Mouse (Mus musculus): ENCODE data around the gene Arfgap1. TPM values are rescaled to one million over a fixed set of nuclear protein-coding genes. Genes with fewer than 3 reads are reported as not detected.

The Arfgap1 gene
- polyA plus RNA-seq, 1 experiment from 2014 or later, result 76.1 TPM

DNA sequence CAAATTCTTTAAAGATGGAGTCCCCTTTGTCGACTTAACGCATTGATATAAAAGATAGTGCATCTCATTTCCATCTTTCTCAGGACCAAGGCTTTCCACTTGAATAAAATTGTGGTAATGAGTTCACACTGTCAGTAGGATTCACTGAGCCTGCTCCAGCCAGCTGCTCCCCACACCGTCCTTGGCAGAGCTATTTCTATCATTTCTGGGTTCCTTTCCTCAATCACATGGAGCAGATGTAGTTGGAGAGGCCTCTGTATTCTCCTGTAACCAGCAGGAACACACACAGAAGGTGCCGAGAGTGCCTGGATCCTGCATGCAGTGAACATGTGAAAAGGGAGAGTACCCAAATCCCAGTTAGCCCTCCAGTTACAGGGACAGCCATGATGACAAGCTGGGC, 23.3 kb downstream of the Arfgap1 start:
- Histone ChIP-seq H3K4me1 (ENCODE audit: control insufficient read depth, insufficient read depth, low read length) (peaks cover 8% of the 10 kb centered on the region), H3K27ac (ENCODE audit: low read length) (no peak overlapping the region), H3K4me2 (ENCODE audit: low read depth, low read length) (no peak overlapping the region), H3K9me3 (replicated peaks; ENCODE audit: control insufficient read depth, low read length) (no peaks in the 10 kb centered on the region), H3K27me3 (ENCODE audit: control insufficient read depth, insufficient read depth, low read length) (0 out of 2 replicates have a peak, but pooled peaks cover 3% of the 10 kb centered on the region), H3K9ac (ENCODE audit: low read length) (no peak overlapping the region), H3K36me3 (ENCODE audit: control insufficient read depth, insufficient read depth) (no peaks in the 10 kb centered on the region), H3K4me3 (ENCODE audit: low read length) (no peak overlapping the region)
- WGBS, result 72% methylated on average over 4 of the region's 4 CpGs
- no peak for ATAC-seq (replicated peaks; ENCODE audit: extremely low read depth, insufficient read depth, low FRiP score)

DNA sequence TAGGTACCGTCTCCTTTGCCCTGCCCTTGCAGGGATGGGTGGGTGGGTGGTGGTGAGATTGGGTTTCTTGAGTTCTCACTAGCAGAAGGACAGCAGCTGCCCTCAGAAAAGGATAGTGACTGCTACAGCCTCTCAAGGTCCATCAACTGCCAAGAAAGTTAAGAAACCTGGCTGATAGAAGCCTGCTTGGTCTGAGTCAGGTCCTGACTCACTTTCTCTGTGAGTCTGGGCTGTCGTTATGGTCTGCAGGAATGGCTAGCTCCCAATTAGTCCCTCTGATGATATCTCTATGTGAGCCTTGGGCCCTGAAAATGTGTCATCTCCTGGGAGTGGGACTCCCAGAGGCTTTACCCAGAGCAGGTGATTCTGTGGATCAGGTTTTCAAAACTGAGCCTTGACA, 27.3 kb downstream of the Arfgap1 start:
- ATAC-seq (replicated peaks; ENCODE audit: extremely low read depth, insufficient read depth, low FRiP score), result no peak
- H3K4me2 ChIP-seq (ENCODE audit: low read depth, low read length), result no peak overlapping the region
- 38% methylated on average over 2 of the region's 2 CpGs for WGBS
- H3K27me3 ChIP-seq (ENCODE audit: control insufficient read depth, insufficient read depth, low read length), result peaks cover 6% of the 10 kb centered on the region; the same call in 1 of the 2 replicates
- H3K9ac ChIP-seq (ENCODE audit: low read length), result no peak overlapping the region
- H3K9me3 ChIP-seq (replicated peaks; ENCODE audit: control insufficient read depth, low read length), result no peaks in the 10 kb centered on the region
- H3K4me1 ChIP-seq (ENCODE audit: control insufficient read depth, insufficient read depth, low read length), result no peaks in the 10 kb centered on the region
- no peak overlapping the region for H3K27ac ChIP-seq (ENCODE audit: low read length)
- H3K4me3 ChIP-seq (ENCODE audit: low read length), result no peak overlapping the region
- no peaks in the 10 kb centered on the region for H3K36me3 ChIP-seq (ENCODE audit: control insufficient read depth, insufficient read depth)

DNA sequence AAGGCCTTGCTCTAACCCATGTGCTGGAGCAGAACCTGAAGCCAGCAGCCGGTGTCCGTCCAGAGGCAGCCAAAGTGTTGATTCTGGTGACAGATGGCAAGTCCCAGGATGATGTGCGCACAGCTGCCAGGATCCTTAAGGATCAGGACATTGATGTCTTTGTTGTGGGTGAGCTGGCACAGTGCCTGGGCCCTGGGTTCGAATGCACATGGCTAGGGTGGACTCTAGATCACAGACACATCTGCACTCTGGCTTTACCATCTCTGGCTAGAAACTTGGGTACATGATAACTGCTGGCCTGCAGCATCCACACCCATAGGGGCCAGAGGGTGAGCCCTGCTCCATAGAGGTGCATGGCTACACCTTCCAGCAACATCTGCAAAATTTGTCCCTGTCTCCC, 28.4 kb downstream of the Arfgap1 start:
- H3K4me2 ChIP-seq (ENCODE audit: low read depth, low read length), result no peak overlapping the region
- no peak for ATAC-seq (replicated peaks; ENCODE audit: extremely low read depth, insufficient read depth, low FRiP score)
- no peak overlapping the region for H3K27ac ChIP-seq (ENCODE audit: low read length)
- H3K27me3 ChIP-seq (ENCODE audit: control insufficient read depth, insufficient read depth, low read length), result peaks cover 6% of the 10 kb centered on the region; the same call in 1 of the 2 replicates
- 84% methylated on average over 4 of the region's 4 CpGs for WGBS
- H3K4me3 ChIP-seq (ENCODE audit: low read length), result no peak overlapping the region
- no peaks in the 10 kb centered on the region for H3K36me3 ChIP-seq (ENCODE audit: control insufficient read depth, insufficient read depth)
- H3K4me1 ChIP-seq (ENCODE audit: control insufficient read depth, insufficient read depth, low read length), result no peaks in the 10 kb centered on the region
- no peaks in the 10 kb centered on the region for H3K9me3 ChIP-seq (replicated peaks; ENCODE audit: control insufficient read depth, low read length)
- no peak overlapping the region for H3K9ac ChIP-seq (ENCODE audit: low read length)

DNA sequence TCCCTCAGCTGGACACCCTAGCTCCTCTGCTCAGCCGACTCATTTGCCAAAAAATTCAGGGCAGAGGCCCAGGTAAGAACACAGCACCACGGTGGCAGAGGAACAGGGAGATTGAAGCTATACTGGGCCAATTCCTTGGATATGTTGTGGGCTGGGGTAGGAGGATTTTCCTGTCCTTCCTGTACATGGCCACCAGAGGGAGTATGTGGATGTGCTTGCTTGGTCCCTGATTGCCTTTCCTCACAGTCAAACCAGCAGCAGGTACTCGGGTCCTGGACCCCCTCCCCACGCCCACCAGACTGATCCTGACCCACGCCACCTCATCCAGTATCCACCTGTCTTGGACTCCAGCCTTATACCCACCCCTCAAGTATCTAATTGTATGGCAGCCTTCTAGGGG, 29.4 kb downstream of the Arfgap1 start:
- Histone ChIP-seq H3K27me3 (ENCODE audit: control insufficient read depth, insufficient read depth, low read length) (peaks cover 6% of the 10 kb centered on the region; the same call in 1 of the 2 replicates), H3K4me3 (ENCODE audit: low read length) (no peak overlapping the region), H3K27ac (ENCODE audit: low read length) (no peak overlapping the region), H3K4me1 (ENCODE audit: control insufficient read depth, insufficient read depth, low read length) (no peaks in the 10 kb centered on the region), H3K9ac (ENCODE audit: low read length) (no peak overlapping the region), H3K4me2 (ENCODE audit: low read depth, low read length) (no peak overlapping the region), H3K9me3 (replicated peaks; ENCODE audit: control insufficient read depth, low read length) (no peaks in the 10 kb centered on the region), H3K36me3 (ENCODE audit: control insufficient read depth, insufficient read depth) (no peaks in the 10 kb centered on the region)
- WGBS, result 8% methylated on average over 5 of the region's 5 CpGs
- no peak for ATAC-seq (replicated peaks; ENCODE audit: extremely low read depth, insufficient read depth, low FRiP score)

DNA sequence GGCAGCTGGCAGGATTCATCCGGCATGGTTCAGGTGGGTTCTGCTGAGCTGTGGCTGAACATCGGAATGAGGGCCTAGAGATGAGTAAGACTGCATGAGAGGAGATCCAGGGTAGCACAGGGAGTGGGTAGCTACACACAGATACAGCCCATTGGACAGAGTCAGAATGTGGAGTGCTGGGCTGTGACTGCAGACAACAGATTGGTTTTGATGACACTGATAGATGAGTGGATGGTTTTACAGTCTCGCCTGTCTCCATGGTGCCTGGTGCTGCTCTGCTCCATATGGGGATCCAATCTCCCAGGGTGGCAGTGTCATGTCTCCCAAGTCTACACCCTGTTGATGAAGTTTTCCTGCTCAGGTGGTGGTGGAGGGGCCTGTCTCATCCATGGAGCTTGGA, 29.9 kb downstream of the Arfgap1 start:
- H3K27me3 ChIP-seq (ENCODE audit: control insufficient read depth, insufficient read depth, low read length), result peaks cover 6% of the 10 kb centered on the region; the same call in 1 of the 2 replicates
- H3K36me3 ChIP-seq (ENCODE audit: control insufficient read depth, insufficient read depth), result no peaks in the 10 kb centered on the region
- no peak overlapping the region for H3K4me2 ChIP-seq (ENCODE audit: low read depth, low read length)
- H3K4me1 ChIP-seq (ENCODE audit: control insufficient read depth, insufficient read depth, low read length), result no peaks in the 10 kb centered on the region
- H3K4me3 ChIP-seq (ENCODE audit: low read length), result no peak overlapping the region
- WGBS, result 64% methylated on average over 3 of the region's 3 CpGs
- no peak overlapping the region for H3K27ac ChIP-seq (ENCODE audit: low read length)
- no peaks in the 10 kb centered on the region for H3K9me3 ChIP-seq (replicated peaks; ENCODE audit: control insufficient read depth, low read length)
- H3K9ac ChIP-seq (ENCODE audit: low read length), result no peak overlapping the region
- ATAC-seq (replicated peaks; ENCODE audit: extremely low read depth, insufficient read depth, low FRiP score), result no peak

DNA sequence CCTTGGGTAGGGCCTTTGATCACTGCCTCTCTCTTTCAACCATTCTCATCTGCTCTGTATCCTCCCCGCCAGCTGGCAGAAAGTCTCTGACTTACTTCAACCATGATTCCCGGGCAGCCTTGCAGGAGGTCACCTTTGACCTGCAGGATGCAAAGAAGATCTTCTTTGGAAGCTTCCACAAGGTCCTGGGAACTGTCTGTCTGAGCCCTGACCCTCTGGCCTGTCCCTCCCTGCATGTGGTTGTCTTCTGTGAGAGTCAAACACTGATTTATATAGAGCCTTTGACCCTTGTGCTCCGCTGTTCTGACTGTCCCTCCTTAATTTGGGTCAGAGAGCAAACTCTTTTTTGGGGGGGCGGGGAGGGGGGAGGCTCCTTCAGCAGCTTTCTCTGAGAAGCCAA, 40.0 kb downstream of the Arfgap1 start:
- Histone ChIP-seq H3K36me3 (ENCODE audit: control insufficient read depth, insufficient read depth) (no peaks in the 10 kb centered on the region), H3K4me1 (ENCODE audit: control insufficient read depth, insufficient read depth, low read length) (no peaks in the 10 kb centered on the region), H3K4me2 (ENCODE audit: low read depth, low read length) (no peak overlapping the region), H3K9me3 (replicated peaks; ENCODE audit: control insufficient read depth, low read length) (no peaks in the 10 kb centered on the region), H3K4me3 (ENCODE audit: low read length) (no peak overlapping the region), H3K27ac (ENCODE audit: low read length) (no peak overlapping the region), H3K27me3 (ENCODE audit: control insufficient read depth, insufficient read depth, low read length) (peaks cover 10% of the 10 kb centered on the region), H3K9ac (ENCODE audit: low read length) (no peak overlapping the region)
- WGBS, result 57% methylated on average over 4 of the region's 4 CpGs
- ATAC-seq (replicated peaks; ENCODE audit: extremely low read depth, insufficient read depth, low FRiP score), result no peak

DNA sequence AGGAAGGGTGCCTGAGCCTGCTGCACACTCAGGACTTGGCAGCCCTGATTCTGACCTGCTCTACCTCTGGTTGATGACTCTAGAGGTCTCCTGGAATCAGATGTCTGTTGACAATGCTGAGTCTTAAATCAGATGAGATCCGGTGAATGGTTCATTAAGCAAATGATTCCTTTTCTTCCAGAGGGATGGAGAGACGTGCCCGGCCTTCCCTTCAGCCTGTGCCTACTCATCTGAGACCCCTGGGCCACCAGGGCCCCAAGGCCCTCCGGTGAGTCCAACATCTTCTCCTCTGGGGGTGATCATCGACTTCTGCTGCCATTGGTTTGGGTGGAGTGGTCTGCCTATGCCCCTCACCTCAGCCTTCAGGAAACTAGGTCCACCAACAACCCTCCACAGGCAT, 41.3 kb downstream of the Arfgap1 start:
- Histone ChIP-seq H3K4me3 (ENCODE audit: low read length) (no peak overlapping the region), H3K4me2 (ENCODE audit: low read depth, low read length) (no peak overlapping the region), H3K4me1 (ENCODE audit: control insufficient read depth, insufficient read depth, low read length) (no peaks in the 10 kb centered on the region), H3K9ac (ENCODE audit: low read length) (no peak overlapping the region), H3K9me3 (replicated peaks; ENCODE audit: control insufficient read depth, low read length) (no peaks in the 10 kb centered on the region), H3K36me3 (ENCODE audit: control insufficient read depth, insufficient read depth) (no peaks in the 10 kb centered on the region), H3K27me3 (ENCODE audit: control insufficient read depth, insufficient read depth, low read length) (peaks cover 12% of the 10 kb centered on the region), H3K27ac (ENCODE audit: low read length) (no peak overlapping the region)
- 74% methylated on average over 5 of the region's 5 CpGs for WGBS
- ATAC-seq (replicated peaks; ENCODE audit: extremely low read depth, insufficient read depth, low FRiP score), result no peak

DNA sequence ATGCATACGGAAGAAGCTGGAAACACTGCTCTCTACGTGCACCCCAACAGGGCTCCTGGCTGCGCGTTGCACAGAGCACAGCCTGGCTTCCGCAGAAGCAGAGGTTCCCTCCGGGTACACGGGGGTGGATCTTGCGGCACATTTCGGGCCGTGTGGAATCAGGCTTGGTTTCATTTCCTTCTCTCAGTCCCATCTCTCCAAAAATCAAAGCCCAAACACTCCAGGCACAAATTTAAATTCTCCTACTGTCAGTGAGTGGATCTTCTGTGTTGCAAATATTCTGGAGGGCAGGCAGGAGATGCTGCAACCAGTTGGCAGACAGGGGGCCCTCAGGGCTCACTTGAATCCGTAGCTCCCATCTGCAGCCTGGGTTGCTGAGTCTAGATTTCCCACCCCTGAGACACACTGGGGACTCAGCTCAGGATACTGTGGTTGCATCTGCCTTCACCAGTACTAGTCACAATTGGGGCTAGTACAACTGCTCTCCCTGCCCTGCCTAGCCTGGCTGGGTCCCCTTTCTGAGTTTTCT, 64.4 kb downstream of the Arfgap1 start:
- Histone ChIP-seq H3K9me3 (replicated peaks; ENCODE audit: control insufficient read depth, low read length) (no peaks in the 10 kb centered on the region), H3K9ac (ENCODE audit: low read length) (no peak overlapping the region), H3K36me3 (ENCODE audit: control insufficient read depth, insufficient read depth) (no peaks in the 10 kb centered on the region), H3K27me3 (ENCODE audit: control insufficient read depth, insufficient read depth, low read length) (peaks cover 60% of the 10 kb centered on the region), H3K27ac (ENCODE audit: low read length) (no peak overlapping the region), H3K4me2 (ENCODE audit: low read depth, low read length) (no peak overlapping the region), H3K4me1 (ENCODE audit: control insufficient read depth, insufficient read depth, low read length) (peaks cover 16% of the 10 kb centered on the region), H3K4me3 (ENCODE audit: low read length) (no peak overlapping the region)
- 72% methylated on average over 11 of the region's 11 CpGs for WGBS
- ATAC-seq (replicated peaks; ENCODE audit: extremely low read depth, insufficient read depth, low FRiP score), result no peak
